Mouse (Mus musculus) hindbrain, postnatal 0 days (tissue): Measurements from ENCODE around the gene Thap4. TPM values are rescaled to one million over a fixed set of nuclear protein-coding genes. Genes with fewer than 3 reads are reported as not detected.

Experiments used
- ATAC-seq: fragments of 200-750 bp; cut with Nextera tagmentation; 2 replicates; pipeline ENCODE4 v1.8.0; 2017; ENCODE audit warnings: mild to moderate bottlenecking, moderate TSS enrichment, moderate library complexity
- DNase-seq: peaks from one replicate; pipeline ENCODE4 v3.0.0-alpha.2; 2015; ENCODE audit warnings: low spot score
- H3K27ac ChIP-seq: fragments of 300-500 bp; sonication (generic); 2 replicates; pipeline ENCODE4 v1.5.1; 2014; ENCODE audit warnings: mild to moderate bottlenecking
- H3K27me3 ChIP-seq: fragments of 300-500 bp; sonication (generic); 2 replicates; pipeline ENCODE4 v1.6.1; 2014; ENCODE audit warnings: low read length, mixed read lengths; ENCODE audit not compliant: insufficient read depth
- H3K36me3 ChIP-seq: fragments of 300-500 bp; sonication (generic); 2 replicates; pipeline ENCODE4 v1.6.1; 2014; ENCODE audit warnings: low read length, mixed read lengths; ENCODE audit not compliant: insufficient read depth
- H3K4me1 ChIP-seq: fragments of 300-500 bp; sonication (generic); 2 replicates; pipeline ENCODE4 v1.6.1; 2014; ENCODE audit warnings: antibody characterized with exemption, low read length, mixed read lengths; ENCODE audit not compliant: insufficient read depth
- H3K4me2 ChIP-seq: fragments of 300-500 bp; sonication (generic); 2 replicates; pipeline ENCODE4 v1.6.1; 2014; ENCODE audit warnings: low read depth, mild to moderate bottlenecking, low read length, moderate library complexity, mixed read lengths
- H3K4me3 ChIP-seq: fragments of 300-500 bp; sonication (generic); 2 replicates; pipeline ENCODE4 v1.5.1; 2014; ENCODE audit warnings: low read length
- H3K9ac ChIP-seq: fragments of 300-500 bp; sonication (generic); replicated peaks from 2 replicates; pipeline ENCODE4 v1.6.1; 2014; ENCODE audit warnings: mild to moderate bottlenecking, low read length, moderate library complexity, mixed read lengths
- H3K9me3 ChIP-seq: fragments of 300-500 bp; sonication (generic); 2 replicates; pipeline ENCODE4 v1.6.1; 2016; ENCODE audit warnings: low read length, mixed read lengths
- CTCF ChIP-seq: IDR thresholded peaks from 2 replicates; pipeline ENCODE4 v1.5.1; 2016; ENCODE audit warnings: antibody characterized with exemption, control low read depth, low read depth
- WGBS: fragments of 180-500 bp; shearing (Covaris S2); extraction: QIAGEN DNeasy Blood & Tissue Kit; methylation state at CpG from one replicate; pipeline ENCODE4 v1.1.7; 2014; 5-methylcytosine and 5-hydroxymethylcytosine counted together
- polyA plus RNA-seq: library from polyadenylated mRNA; unstranded; fragments of >200 nt; fragmentation: Nextera tagmentation; extraction: Ambion mirVana; gene quantifications from 2 replicates; pipeline ENCODE4 v1.2.1, GENCODE M21; 2015
- total RNA-seq: library from RNA; depleted of rRNA; stranded (reverse); fragments of >200 nt; gene quantifications from 2 replicates; pipeline ENCODE4 v1.2.3, GENCODE M21; 2014

Thap4 gene
- total and polyA plus RNA-seq, 2 experiments from 2014 or later: 49.9 to 58.7 TPM

DNA sequence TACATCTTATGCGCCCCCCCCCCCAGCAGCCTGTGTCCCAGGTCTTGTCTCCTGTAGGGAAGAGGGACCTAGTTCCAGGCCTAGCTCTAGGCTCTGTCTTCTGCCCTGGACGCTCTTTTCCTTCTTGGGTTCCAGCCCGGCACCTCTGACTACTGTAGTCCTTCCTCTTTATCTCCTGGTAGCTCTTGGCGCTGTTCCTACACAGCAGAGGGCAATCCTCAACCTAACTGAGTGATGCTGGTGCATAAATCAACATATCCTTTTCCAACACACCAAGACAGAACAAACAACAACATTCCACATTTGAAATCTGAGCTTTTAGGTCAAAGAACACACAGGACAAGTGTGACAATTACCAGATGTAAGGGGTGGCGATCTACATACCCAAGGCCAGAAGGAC is 8.5 kb downstream of the Thap4 start:
- no peaks in the 10 kb centered on the region for H3K4me1 ChIP-seq
- TF ChIP-seq CTCF: no peak
- H3K36me3 ChIP-seq: peaks cover 15% of the 10 kb centered on the region
- DNase-seq: no peak
- ATAC-seq: no peak
- H3K27ac ChIP-seq: no peak overlapping the region
- H3K9me3 ChIP-seq: no peaks in the 10 kb centered on the region
- no peak overlapping the region for H3K4me2 ChIP-seq
- no peak overlapping the region for H3K9ac ChIP-seq
- H3K4me3 ChIP-seq: no peak overlapping the region
- H3K27me3 ChIP-seq: no peaks in the 10 kb centered on the region
- WGBS: 92% methylated on average over 5 of the region's 5 CpGs

GRCm38 (mm10) chr1:93742910-93743309 is 11.8 kb downstream of the Thap4 start:
- no peak overlapping the region for H3K4me3 ChIP-seq
- DNase-seq: no peak
- TF ChIP-seq CTCF: peak; percentile 18; the same call in 1 of the 2 replicates
- H3K9ac ChIP-seq: no peak overlapping the region
- H3K27ac ChIP-seq: no peak overlapping the region
- H3K4me2 ChIP-seq: no peak overlapping the region
- H3K9me3 ChIP-seq: no peaks in the 10 kb centered on the region
- no peaks in the 10 kb centered on the region for H3K36me3 ChIP-seq
- no peak for ATAC-seq
- no peaks in the 10 kb centered on the region for H3K27me3 ChIP-seq
- H3K4me1 ChIP-seq: no peaks in the 10 kb centered on the region

DNA sequence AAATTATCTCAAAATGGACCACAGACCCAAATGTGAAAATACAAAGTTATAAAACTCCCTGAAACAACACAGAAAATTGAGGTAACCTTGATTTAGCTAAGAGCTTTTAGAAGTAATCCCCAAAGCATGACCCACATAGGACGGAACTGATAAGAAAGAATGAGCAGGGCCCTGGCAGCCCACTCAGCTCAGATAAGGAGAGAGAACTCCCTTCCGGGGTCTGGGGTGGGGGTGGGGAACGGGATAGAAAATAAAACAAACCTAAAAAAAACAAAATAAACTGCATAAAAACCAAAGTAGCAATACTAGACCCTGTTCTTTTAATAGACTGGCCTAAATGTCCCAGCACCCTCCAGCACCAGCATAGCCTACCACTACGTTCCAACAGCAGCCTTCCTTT is 12.7 kb downstream of the Thap4 start:
- no peak for ATAC-seq
- WGBS: 93% methylated on average over 4 of the region's 4 CpGs
- no peaks in the 10 kb centered on the region for H3K9me3 ChIP-seq

GRCm38 (mm10) chr1:93740671-93741070 is 14.0 kb downstream of the Thap4 start:
- H3K27me3 ChIP-seq: no peaks in the 10 kb centered on the region
- 92% methylated on average over 2 of the region's 2 CpGs for WGBS
- no peak overlapping the region for H3K27ac ChIP-seq
- no peak overlapping the region for H3K4me3 ChIP-seq
- H3K4me1 ChIP-seq: no peaks in the 10 kb centered on the region
- no peak for ATAC-seq
- no peak for DNase-seq
- H3K9ac ChIP-seq: no peak overlapping the region
- no peaks in the 10 kb centered on the region for H3K9me3 ChIP-seq
- no peaks in the 10 kb centered on the region for H3K36me3 ChIP-seq
- no peak for TF ChIP-seq CTCF
- no peak overlapping the region for H3K4me2 ChIP-seq

More for the DNA sequence above, 12.7 kb downstream of the Thap4 start:
- H3K4me3 ChIP-seq: no peak overlapping the region
- no peak overlapping the region for H3K27ac ChIP-seq
- no peak for DNase-seq
- no peak for TF ChIP-seq CTCF
- H3K4me1 ChIP-seq: no peaks in the 10 kb centered on the region
- no peaks in the 10 kb centered on the region for H3K27me3 ChIP-seq
- H3K4me2 ChIP-seq: no peak overlapping the region
- no peak overlapping the region for H3K9ac ChIP-seq
- H3K36me3 ChIP-seq: no peaks in the 10 kb centered on the region

DNA sequence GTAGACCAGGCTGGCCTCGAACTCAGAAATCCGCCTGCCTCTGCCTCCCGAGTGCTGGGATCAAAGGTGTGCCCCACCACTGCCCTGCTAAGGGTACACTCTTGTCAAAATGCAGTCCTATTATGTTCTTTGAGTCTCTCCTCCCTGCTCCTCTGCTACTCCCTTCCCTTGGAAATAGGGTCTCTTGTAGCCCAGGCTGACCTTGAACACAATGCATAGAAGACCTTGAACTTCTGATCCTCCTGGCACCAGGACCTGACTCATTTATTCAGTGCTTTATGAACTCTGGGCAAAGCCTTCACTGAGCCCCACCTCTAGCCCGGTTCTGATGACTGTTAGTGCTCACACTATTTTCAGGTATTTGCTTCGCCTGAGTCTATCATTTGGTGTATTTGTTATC is 17.0 kb downstream of the Thap4 start:
- no peaks in the 10 kb centered on the region for H3K27me3 ChIP-seq
- no peak overlapping the region for H3K4me2 ChIP-seq
- H3K4me3 ChIP-seq: no peak overlapping the region
- no peak for ATAC-seq
- TF ChIP-seq CTCF: no peak
- H3K9ac ChIP-seq: no peak overlapping the region
- H3K27ac ChIP-seq: no peak overlapping the region
- WGBS: 97% methylated on average over 5 of the region's 5 CpGs
- no peaks in the 10 kb centered on the region for H3K4me1 ChIP-seq
- H3K9me3 ChIP-seq: no peaks in the 10 kb centered on the region
- no peak for DNase-seq
- H3K36me3 ChIP-seq: no peaks in the 10 kb centered on the region

GRCm38 (mm10) chr1:93735859-93736258 is 18.8 kb downstream of the Thap4 start:
- no peak overlapping the region for H3K27ac ChIP-seq
- no peak overlapping the region for H3K4me2 ChIP-seq
- ATAC-seq (no peak), DNase-seq (no peak)
- 0 out of 2 replicates have a peak, but pooled peaks cover 3% of the 10 kb centered on the region for H3K4me1 ChIP-seq
- H3K9me3 ChIP-seq: no peaks in the 10 kb centered on the region
- H3K9ac ChIP-seq: no peak overlapping the region
- no peak overlapping the region for H3K4me3 ChIP-seq
- WGBS: 95% methylated on average over 3 of the region's 3 CpGs
- no peaks in the 10 kb centered on the region for H3K27me3 ChIP-seq
- TF ChIP-seq CTCF: no peak
- no peaks in the 10 kb centered on the region for H3K36me3 ChIP-seq

- no peak overlapping the region for H3K9ac ChIP-seq
- WGBS: 8% methylated on average over 3 of the region's 3 CpGs
- peak overlapping the region; percentile 16; the same call in 1 of the 2 replicates for H3K4me2 ChIP-seq
- H3K27me3 ChIP-seq: no peaks in the 10 kb centered on the region
- no peak for TF ChIP-seq CTCF
- DNase-seq (peak; percentile 65), ATAC-seq (peak; percentile 65)
- peak overlapping the region; percentile 46; the same call in 1 of the 2 replicates for H3K27ac ChIP-seq
- H3K4me3 ChIP-seq: no peak overlapping the region
- 0 out of 2 replicates have a peak, but pooled peaks cover 3% of the 10 kb centered on the region for H3K4me1 ChIP-seq
- no peaks in the 10 kb centered on the region for H3K9me3 ChIP-seq
- H3K36me3 ChIP-seq: no peaks in the 10 kb centered on the region
Measured at GRCm38 (mm10) chr1:93731880-93732281, 22.8 kb downstream of the Thap4 start.
